Mouse (Mus musculus) cerebellum, adult 2 months (tissue): Measurements from ENCODE around the gene Oosp1.

Experiments used
- CTCF ChIP-seq: fragments of 200-500 bp; IDR thresholded peaks from 2 replicates; pipeline ENCODE4 v1.5.1; 2011; ENCODE audit warnings: low read depth, mild to moderate bottlenecking, control low read depth, low read length, moderate library complexity, borderline replicate concordance; ENCODE audit not compliant: insufficient read depth
- POLR2A ChIP-seq: fragments of 200-500 bp; IDR thresholded peaks from 2 replicates; pipeline ENCODE4 v1.6.1; 2011; ENCODE audit warnings: low read length, control low read depth, borderline replicate concordance; ENCODE audit not compliant: insufficient read depth

GRCm38 (mm10) chr19:11690839-11691238, at the start of gene Oosp1:
- no peak for TF ChIP-seq CTCF
- no peak for TF ChIP-seq POLR2A
